Mouse (Mus musculus) testis, adult 2 months (tissue): ENCODE measurements around the gene Slc4a2.

ENCODE experiments used
- CTCF ChIP-seq: fragments of 200-500 bp; IDR thresholded peaks from 2 replicates; pipeline ENCODE4 v1.5.1; 2012; ENCODE audit warnings: low read depth, mild to moderate bottlenecking, inconsistent platforms, low read length, moderate library complexity; ENCODE audit not compliant: control insufficient read depth, insufficient read depth, insufficient replicate concordance
- POLR2A ChIP-seq: fragments of 200-500 bp; IDR thresholded peaks from 2 replicates; pipeline ENCODE4 v1.6.1; 2012; ENCODE audit warnings: low read depth, mild to moderate bottlenecking, inconsistent platforms, low read length, moderate library complexity; ENCODE audit not compliant: control insufficient read depth

- TF ChIP-seq POLR2A = no peak
- TF ChIP-seq CTCF = no peak
These were observed 14.2 kb upstream of the Slc4a2 start for GRCm38 (mm10) chr5:24409466-24409865.
